Mouse (Mus musculus) cerebellum, adult 11 months (tissue): ENCODE results near the gene Arsa.

Experiments used
- DNase-seq: peaks from one replicate; pipeline ENCODE4 v3.0.0; 2022

Gene Arsa

GRCm38 (mm10) chr15:89477091-89477491 lies at the start of gene Arsa:
Gene Arsa, minus strand, starts transcription at chr15:89477425.
- DNase-seq: peak; percentile 20

DNA sequence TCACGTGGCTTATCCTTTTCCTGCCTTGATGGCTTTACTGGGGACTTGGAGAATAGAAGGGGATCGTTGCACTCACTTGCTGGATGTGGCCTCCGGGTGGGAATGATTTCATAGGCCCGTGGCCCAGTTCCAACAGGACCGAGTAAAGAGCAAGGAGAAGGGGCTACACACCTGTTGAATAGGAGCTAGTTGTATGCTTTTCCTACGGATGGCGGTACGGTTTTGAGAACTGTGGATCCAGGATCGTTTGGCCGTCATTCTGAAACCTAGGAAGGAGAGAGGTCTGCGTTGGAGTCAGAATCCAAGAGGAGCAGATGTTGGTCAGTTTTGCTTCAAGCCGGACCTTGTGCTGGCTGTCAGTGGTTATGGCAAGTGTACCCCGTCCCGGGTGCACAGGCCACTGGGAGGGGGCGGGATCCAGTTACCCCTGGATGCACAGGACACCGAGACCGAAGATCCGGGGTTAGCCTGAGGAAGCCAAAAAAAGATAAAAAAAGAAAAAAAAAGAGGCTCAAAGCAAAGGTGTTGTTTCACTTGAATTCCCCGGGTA lies 49.6 kb upstream of the Arsa start:
- DNase-seq: peak; percentile 43

GRCm38 (mm10) chr15:89525896-89526295 lies 48.7 kb upstream of the Arsa start:
- DNase-seq: peak; percentile 41

GRCm38 (mm10) chr15:89525464-89525863 lies 48.2 kb upstream of the Arsa start:
- DNase-seq: peak; percentile 79

DNA sequence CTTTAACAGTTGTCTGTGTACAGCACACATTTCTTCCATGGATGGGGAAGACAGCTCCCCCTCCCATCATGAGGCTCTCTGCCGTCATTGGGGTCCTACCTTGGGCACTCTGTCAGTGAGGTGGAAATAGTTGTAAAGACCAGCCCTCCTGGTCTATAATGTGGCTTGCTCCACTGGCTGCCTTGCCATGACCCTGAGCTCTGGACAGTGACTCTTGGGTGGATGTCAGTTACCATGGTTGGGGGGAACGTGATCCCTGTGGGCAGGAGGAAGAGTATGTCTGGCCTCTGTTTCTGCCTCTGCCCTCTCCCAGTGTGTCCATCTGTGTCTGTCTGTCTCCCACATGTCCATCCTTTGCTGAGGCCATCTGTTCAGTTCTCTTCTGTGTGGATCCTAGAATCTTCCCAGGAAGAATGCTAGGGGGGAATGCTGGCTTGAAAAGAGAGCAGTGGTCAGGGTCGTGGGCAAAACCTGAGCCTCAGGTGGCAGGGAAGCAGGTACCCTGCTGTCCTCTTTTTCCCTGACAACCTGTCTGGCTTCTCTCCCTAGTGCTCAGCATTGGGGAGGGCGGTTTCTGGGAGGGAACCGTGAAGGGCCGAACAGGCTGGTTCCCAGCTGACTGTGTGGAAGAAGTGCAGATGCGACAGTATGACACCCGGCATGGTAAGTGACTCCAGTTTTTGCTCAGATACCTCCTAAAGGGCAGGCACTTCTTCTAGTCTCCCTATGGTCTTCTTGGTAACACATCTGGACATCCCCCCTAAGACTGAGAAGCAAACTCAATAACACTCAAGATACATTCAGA lies 47.6 kb upstream of the Arsa start:
- DNase-seq: peak; percentile 64

- peak; percentile 50 for DNase-seq
Measured at GRCm38 (mm10) chr15:89524001-89524571, 46.9 kb upstream of the Arsa start.

GRCm38 (mm10) chr15:89523283-89523832 lies 46.1 kb upstream of the Arsa start:
- DNase-seq: peak; percentile 71

GRCm38 (mm10) chr15:89522566-89523282 lies 45.5 kb upstream of the Arsa start:
- peak; percentile 59 for DNase-seq

- peak; percentile 55 for DNase-seq
Measured at GRCm38 (mm10) chr15:89521951-89522350, 44.7 kb upstream of the Arsa start.

DNA sequence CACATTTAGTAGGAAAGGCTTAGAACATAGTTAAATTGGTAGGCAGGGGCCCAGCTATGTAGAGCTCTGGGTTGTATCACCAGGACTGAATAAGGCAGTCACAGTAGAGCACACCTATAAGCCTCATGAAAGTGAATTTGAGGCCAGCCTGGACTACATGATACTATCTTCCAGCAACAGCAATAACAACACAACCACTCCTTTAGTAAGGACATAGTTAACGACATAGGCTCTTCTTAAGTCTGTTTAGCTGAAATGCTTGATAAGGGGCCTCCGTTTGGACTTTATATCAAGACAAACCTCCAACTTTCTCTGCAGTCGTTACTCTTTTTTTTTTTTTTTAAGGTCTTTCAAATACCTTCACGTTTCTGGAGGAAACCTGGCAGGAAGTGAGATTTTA lies 35.5 kb upstream of the Arsa start:
- DNase-seq: no peak

DNA sequence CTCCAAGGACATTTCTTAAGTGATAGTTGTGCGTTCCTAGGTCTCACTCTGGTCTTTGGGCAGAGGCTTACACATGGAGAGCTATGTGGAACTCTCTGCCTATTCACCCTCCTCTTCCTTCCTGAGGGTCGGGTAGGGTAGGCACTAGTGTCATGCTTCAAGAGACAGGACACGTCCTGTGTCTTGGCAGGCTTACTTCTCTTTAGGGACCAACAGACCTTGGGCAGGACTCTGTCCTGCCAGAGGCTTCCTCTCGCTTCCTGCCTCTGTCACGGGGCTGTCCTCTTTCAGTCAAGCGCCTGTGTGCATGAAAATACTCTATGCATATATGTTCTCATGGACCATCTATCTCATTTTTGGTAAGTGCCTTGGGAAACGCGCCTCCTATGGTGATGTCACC lies 30.5 kb upstream of the Arsa start:
- DNase-seq: no peak

DNA sequence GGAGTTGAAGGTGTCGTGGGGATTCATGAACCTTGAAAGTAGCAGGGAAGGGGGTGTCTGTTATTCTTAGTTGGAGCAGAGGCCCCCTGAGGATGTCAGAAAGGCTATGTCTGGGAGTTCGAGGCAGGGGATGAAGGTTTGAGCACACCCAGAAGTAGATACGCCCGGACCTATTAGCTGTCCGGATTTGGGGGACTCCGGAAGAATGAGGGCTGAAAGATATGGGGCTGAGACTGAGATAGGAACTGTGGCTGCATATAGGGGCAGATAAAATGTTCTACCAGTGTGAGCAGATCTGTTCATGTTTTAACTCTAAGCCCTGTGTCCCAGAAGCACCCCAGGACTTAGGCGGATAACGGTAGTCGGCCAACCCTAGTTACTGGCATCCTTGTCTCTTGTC lies 27.6 kb upstream of the Arsa start:
- no peak for DNase-seq

DNA sequence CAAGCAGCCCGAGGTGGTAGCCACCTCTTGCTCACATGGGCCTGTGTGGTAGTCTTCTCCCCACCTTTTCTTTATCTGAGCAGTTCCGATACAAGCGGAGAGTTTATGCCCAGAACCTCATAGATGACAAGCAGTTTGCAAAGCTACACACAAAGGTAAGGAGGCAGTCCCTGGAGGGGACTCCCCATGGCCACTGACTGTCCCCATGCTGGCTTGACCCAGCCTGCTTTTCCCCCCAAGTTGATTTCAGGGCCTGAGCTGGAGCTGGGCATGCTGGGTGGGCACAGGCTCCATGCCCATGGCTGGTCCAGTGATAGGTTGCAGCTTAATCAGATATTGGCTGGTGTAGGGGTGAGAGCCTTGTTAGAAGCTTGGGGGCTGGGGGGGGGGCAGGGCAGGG lies 24.1 kb upstream of the Arsa start:
- no peak for DNase-seq

DNA sequence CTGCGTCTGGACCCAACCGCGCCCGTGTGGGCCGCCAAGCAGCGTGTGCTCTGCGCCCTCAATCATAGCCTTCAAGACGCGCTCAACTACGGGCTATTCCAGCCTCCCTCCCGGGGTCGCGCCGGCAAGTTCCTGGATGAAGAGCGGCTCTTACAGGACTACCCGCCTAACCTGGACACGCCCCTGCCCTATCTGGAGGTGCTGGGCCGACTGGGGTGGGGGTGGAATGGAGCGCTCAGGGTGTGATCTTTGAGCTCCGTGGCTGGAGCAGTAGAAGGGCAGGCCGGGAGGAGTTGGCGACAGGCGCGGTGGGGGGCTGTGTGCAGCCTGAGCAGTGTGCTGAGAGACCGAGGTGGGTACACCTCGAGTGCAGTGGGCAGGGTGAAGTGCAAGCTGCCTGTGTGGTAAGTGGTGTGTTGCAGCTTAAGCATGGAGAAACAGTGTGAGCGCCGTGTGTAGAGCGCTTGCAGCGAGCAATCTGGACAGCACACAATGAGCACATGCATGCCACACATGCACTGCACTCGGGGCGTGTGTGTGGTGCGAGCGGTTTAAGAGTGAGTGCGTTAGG lies 23.1 kb upstream of the Arsa start:
- peak; percentile 44 for DNase-seq

DNA sequence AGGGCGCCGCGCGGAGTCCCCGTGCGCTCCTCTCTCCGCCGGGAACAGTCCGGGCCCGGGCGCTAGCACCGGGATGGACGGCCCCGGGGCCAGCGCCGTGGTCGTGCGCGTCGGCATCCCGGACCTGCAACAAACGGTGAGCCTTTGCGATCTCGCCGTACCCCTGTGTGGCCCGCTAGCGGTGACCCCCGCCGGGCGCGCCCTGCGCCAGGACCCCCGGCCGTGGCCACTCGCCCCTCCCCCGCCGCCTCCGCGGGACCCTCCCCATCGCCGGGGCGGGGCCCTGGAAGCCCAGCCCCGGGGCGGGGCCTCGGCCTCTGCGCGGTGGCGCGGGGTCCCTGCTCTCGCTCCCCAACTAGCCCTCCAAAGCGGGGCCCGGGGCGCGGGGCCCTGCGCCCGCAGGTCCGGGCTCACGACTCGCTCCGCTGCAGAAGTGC lies 22.6 kb upstream of the Arsa start:
- peak; percentile 55 for DNase-seq

DNA sequence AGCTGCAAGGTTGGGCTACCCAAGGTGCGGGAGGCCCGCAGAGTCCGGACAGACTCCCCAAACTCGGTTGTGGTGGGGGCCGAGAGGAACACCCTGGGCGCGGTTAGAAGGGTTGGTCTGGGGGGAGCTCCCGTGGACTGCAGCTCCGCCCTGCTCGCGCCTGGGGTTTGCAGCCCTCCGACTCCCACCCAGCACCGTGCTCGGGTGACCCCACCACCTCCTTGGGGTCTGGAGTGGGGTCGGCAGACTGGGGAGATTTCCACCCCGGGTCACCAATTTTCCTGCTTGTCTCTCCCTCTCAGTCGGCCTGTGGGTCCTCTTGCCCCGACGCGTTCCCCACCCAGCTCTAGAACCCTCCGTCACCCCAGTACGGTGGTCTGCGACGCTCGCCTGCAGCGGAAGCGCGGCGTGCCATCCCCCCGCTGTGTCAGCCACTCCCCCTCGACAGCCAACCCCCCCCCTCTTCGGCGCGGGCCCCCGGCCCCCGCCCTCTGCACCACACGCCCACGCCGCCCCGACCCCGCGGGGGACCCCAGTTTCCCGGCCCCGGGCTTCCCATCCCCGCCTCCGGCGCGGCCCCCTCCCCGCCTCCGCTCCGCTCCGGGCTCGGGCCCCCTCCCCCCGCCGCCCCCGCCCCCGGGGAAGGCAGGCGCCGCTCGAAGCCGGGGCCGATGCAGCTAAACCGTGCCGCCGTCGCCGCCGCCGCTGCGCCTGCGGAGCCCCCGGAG lies 21.9 kb upstream of the Arsa start, which contains the start of gene Shank3:
Gene Shank3 (plus strand): TSS at position 663 of the 728 bp plus-strand sequence.
- no peak for DNase-seq

- DNase-seq: peak; percentile 54
Measured at GRCm38 (mm10) chr15:89498049-89498960, 21.1 kb upstream of the Arsa start.

- DNase-seq: no peak
Measured at GRCm38 (mm10) chr15:89497391-89498048, 20.3 kb upstream of the Arsa start.

- no peak for DNase-seq
Measured at GRCm38 (mm10) chr15:89496841-89497240, 19.6 kb upstream of the Arsa start.

- no peak for DNase-seq
Measured at GRCm38 (mm10) chr15:89496131-89496530, 18.9 kb upstream of the Arsa start.
